Mouse (Mus musculus) spleen, adult 12 weeks (tissue): ENCODE measurements around the gene Corin.

ENCODE experiments used
- DNase-seq: peaks from one replicate; pipeline ENCODE4 v3.0.0; 2022; ENCODE audit warnings: low spot score

Corin gene

GRCm38 (mm10) chr5:72315282-72315681 is 189.0 kb downstream of the Corin start:
- no peak for DNase-seq

GRCm38 (mm10) chr5:72298418-72299104 is 205.7 kb downstream of the Corin start:
- DNase-seq, result no peak

- DNase-seq, result no peak
Measured at GRCm38 (mm10) chr5:72285077-72285476, 219.2 kb downstream of the Corin start.

GRCm38 (mm10) chr5:72282907-72283306 is 221.4 kb downstream of the Corin start:
- DNase-seq, result no peak

- DNase-seq, result no peak
Measured at GRCm38 (mm10) chr5:72269652-72270051, 234.6 kb downstream of the Corin start.

- DNase-seq, result no peak
Measured at GRCm38 (mm10) chr5:72269204-72269603, 235.1 kb downstream of the Corin start.

- DNase-seq, result no peak
Measured at GRCm38 (mm10) chr5:72266955-72267535, 237.2 kb downstream of the Corin start.

- no peak for DNase-seq
Measured at GRCm38 (mm10) chr5:72264195-72264751, 240.0 kb downstream of the Corin start.

GRCm38 (mm10) chr5:72261802-72262324 is 242.4 kb downstream of the Corin start:
- DNase-seq, result no peak

- DNase-seq, result no peak
Measured at GRCm38 (mm10) chr5:72259298-72259621, 245.0 kb downstream of the Corin start.

- no peak for DNase-seq
Measured at GRCm38 (mm10) chr5:72258409-72259297, 245.6 kb downstream of the Corin start.

- DNase-seq, result no peak
Measured at GRCm38 (mm10) chr5:72257084-72257483, 247.2 kb downstream of the Corin start.

- DNase-seq, result no peak
Measured at GRCm38 (mm10) chr5:72254958-72255357, 249.3 kb downstream of the Corin start.

GRCm38 (mm10) chr5:72250180-72250579 is 254.1 kb downstream of the Corin start:
- DNase-seq, result no peak
